Mouse (Mus musculus): ENCODE data around the gene Wwtr1. TPM values are rescaled to one million over a fixed set of nuclear protein-coding genes. Genes with fewer than 3 reads are reported as not detected.
A peak's percentile ranks its signal among the peaks of the same experiment; 100 is the strongest.

Wwtr1 gene
- polyA plus RNA-seq, 1 experiment from 2014 or later: 30.9 TPM

DNA sequence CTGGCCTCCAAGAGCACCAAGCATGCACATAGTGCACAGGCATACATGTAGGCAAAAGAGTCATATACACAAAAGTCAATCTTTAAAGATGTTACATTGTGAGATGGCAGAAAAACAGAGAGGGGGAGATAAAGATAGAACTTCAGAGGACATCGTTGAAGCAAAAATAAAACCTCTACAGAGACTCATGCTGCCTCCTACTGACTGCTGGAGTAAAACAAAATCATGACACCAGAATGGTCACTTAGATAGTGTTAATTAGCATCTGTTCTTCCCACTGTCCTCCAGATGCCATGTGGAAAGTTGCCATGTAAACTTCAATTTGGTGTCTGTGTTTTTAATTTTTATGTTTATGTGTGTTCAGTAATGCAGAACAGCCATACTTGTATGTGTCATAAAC, 127.8 kb downstream of the Wwtr1 start:
- H3K4me1 ChIP-seq (ENCODE audit: control insufficient read depth, insufficient read depth, low read length): peaks cover 12% of the 10 kb centered on the region
- no peak for DNase-seq (ENCODE audit: low spot score)
- no peak for ATAC-seq (ENCODE audit: low read depth)
- 32% methylated on average over 1 of the region's 1 CpGs for WGBS
- H3K9ac ChIP-seq (ENCODE audit: low read depth, low read length): no peak overlapping the region
- H3K36me3 ChIP-seq (ENCODE audit: control insufficient read depth, insufficient read depth, low read length): no peaks in the 10 kb centered on the region
- H3K4me3 ChIP-seq (ENCODE audit: low read depth, low read length): no peak overlapping the region
- H3K27me3 ChIP-seq (replicated peaks; ENCODE audit: control insufficient read depth, insufficient read depth, low read length): no peaks in the 10 kb centered on the region
- no peaks in the 10 kb centered on the region for H3K9me3 ChIP-seq (ENCODE audit: control insufficient read depth, low read length)
- H3K4me2 ChIP-seq (ENCODE audit: low read depth, low read length): no peak overlapping the region
- H3K27ac ChIP-seq (replicated peaks; ENCODE audit: low read depth, low read length): 0 out of 2 replicates have a peak overlapping the region, but pooled peaks have one; percentile 28

DNA sequence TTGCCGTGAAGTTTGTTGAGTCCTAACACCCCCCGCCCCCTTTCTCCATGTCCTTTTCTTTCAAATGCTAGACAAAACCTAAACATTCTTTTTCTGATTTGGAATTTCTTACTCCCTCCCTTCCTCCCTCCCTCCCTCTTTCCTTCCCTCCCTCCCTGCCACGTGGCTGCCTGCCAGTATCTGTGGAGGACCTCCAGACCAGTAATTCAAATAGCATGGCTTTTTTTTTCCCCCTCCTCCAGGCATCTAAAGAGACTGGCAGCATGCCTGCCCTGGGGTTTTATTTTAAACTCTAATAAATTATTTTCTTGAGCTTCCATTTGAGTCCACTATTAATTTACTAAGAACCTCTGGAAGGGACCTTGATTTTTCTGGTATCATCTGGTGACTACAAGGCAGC, 130.0 kb downstream of the Wwtr1 start:
- Histone ChIP-seq H3K27me3 (replicated peaks; ENCODE audit: control insufficient read depth, insufficient read depth, low read length) (no peaks in the 10 kb centered on the region), H3K36me3 (ENCODE audit: control insufficient read depth, insufficient read depth, low read length) (no peaks in the 10 kb centered on the region), H3K27ac (replicated peaks; ENCODE audit: low read depth, low read length) (no peak overlapping the region), H3K4me1 (ENCODE audit: control insufficient read depth, insufficient read depth, low read length) (peaks cover 12% of the 10 kb centered on the region), H3K9ac (ENCODE audit: low read depth, low read length) (no peak overlapping the region), H3K4me3 (ENCODE audit: low read depth, low read length) (no peak overlapping the region), H3K4me2 (ENCODE audit: low read depth, low read length) (no peak overlapping the region), H3K9me3 (ENCODE audit: control insufficient read depth, low read length) (no peaks in the 10 kb centered on the region)
- ATAC-seq (ENCODE audit: low read depth) (no peak), DNase-seq (ENCODE audit: low spot score) (peak; percentile 89)
- WGBS: 45% methylated on average over 3 of the region's 3 CpGs

DNA sequence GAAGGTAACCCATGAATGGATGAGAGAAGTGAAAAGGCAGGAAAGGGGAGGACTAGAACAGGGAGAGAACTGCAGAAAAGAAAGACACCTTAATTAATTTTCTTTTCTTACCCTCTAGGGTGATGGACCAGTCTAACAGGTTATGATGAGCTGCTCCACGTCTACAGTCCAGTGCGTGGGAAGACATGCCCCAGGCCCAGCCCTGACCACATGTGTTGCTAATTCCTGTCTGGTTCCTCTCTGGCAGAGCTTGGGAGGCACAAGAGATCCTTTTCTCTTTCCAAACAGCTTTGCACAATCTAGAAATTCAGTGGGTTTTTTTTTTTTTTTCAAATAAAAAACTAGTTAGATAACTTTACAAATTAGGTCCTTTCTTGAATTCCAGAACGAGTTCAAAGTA, 134.8 kb downstream of the Wwtr1 start:
- DNase-seq (ENCODE audit: low spot score) (peak; percentile 34), ATAC-seq (ENCODE audit: low read depth) (no peak)
- no peaks in the 10 kb centered on the region for H3K36me3 ChIP-seq (ENCODE audit: control insufficient read depth, insufficient read depth, low read length)
- H3K27ac ChIP-seq (replicated peaks; ENCODE audit: low read depth, low read length): no peak overlapping the region
- H3K27me3 ChIP-seq (replicated peaks; ENCODE audit: control insufficient read depth, insufficient read depth, low read length): no peaks in the 10 kb centered on the region
- no peaks in the 10 kb centered on the region for H3K9me3 ChIP-seq (ENCODE audit: control insufficient read depth, low read length)
- H3K9ac ChIP-seq (ENCODE audit: low read depth, low read length): no peak overlapping the region
- H3K4me2 ChIP-seq (ENCODE audit: low read depth, low read length): no peak overlapping the region
- peaks cover 6% of the 10 kb centered on the region for H3K4me1 ChIP-seq (ENCODE audit: control insufficient read depth, insufficient read depth, low read length)
- WGBS: 36% methylated on average over 3 of the region's 3 CpGs
- no peak overlapping the region for H3K4me3 ChIP-seq (ENCODE audit: low read depth, low read length)

DNA sequence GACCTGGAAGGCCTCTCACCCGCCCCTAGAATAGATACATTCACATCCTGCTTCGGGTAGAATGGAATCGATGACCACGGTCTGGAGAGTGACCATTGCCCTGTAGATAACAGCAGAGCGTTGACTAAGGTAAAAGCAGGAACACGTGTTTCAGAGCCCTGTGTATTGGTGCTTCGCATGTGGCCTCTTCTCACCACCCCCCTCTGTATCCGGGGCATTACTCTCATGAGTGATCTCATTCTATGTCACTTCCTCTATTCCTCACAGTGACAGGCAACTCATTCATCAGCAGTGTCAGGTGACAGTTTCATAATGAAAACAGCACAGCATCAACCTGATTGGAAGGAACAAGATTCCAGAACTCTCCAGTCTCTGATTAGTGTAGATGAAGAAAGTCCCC, 140.3 kb downstream of the Wwtr1 start:
- H3K9ac ChIP-seq (ENCODE audit: low read depth, low read length): no peak overlapping the region
- DNase-seq (ENCODE audit: low spot score): no peak
- H3K4me2 ChIP-seq (ENCODE audit: low read depth, low read length): no peak overlapping the region
- no peak for ATAC-seq (ENCODE audit: low read depth)
- no peaks in the 10 kb centered on the region for H3K36me3 ChIP-seq (ENCODE audit: control insufficient read depth, insufficient read depth, low read length)
- no peak overlapping the region for H3K4me3 ChIP-seq (ENCODE audit: low read depth, low read length)
- H3K4me1 ChIP-seq (ENCODE audit: control insufficient read depth, insufficient read depth, low read length): no peaks in the 10 kb centered on the region
- WGBS: 70% methylated on average over 8 of the region's 8 CpGs
- H3K27ac ChIP-seq (replicated peaks; ENCODE audit: low read depth, low read length): no peak overlapping the region
- no peaks in the 10 kb centered on the region for H3K9me3 ChIP-seq (ENCODE audit: control insufficient read depth, low read length)
- no peaks in the 10 kb centered on the region for H3K27me3 ChIP-seq (replicated peaks; ENCODE audit: control insufficient read depth, insufficient read depth, low read length)

DNA sequence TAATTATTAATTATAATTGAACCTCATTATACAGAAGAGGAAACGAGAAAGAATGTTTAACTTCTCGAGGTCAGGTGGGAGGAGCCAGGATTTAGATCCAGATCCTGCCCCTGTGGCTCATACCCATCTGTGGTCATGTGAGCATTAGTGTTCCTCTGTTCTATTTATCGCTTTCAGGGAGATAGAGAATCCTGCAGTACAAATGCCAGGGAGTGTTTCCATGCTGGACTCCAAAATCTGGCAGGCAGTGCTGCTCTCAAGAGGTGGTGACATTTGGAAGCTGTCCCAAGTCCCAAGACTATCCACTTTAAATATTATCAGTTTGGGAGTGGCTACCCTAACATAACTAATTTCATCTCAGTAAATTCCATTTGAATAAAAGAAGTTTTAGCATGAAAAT, 144.0 kb downstream of the Wwtr1 start:
- Histone ChIP-seq H3K27me3 (replicated peaks; ENCODE audit: control insufficient read depth, insufficient read depth, low read length) (no peaks in the 10 kb centered on the region), H3K4me3 (ENCODE audit: low read depth, low read length) (no peak overlapping the region), H3K36me3 (ENCODE audit: control insufficient read depth, insufficient read depth, low read length) (no peaks in the 10 kb centered on the region), H3K9me3 (ENCODE audit: control insufficient read depth, low read length) (no peaks in the 10 kb centered on the region), H3K4me2 (ENCODE audit: low read depth, low read length) (no peak overlapping the region), H3K27ac (replicated peaks; ENCODE audit: low read depth, low read length) (no peak overlapping the region), H3K4me1 (ENCODE audit: control insufficient read depth, insufficient read depth, low read length) (no peaks in the 10 kb centered on the region), H3K9ac (ENCODE audit: low read depth, low read length) (no peak overlapping the region)
- WGBS: 70% methylated on average over 3 of the region's 3 CpGs
- DNase-seq (ENCODE audit: low spot score) (no peak), ATAC-seq (ENCODE audit: low read depth) (no peak)

DNA sequence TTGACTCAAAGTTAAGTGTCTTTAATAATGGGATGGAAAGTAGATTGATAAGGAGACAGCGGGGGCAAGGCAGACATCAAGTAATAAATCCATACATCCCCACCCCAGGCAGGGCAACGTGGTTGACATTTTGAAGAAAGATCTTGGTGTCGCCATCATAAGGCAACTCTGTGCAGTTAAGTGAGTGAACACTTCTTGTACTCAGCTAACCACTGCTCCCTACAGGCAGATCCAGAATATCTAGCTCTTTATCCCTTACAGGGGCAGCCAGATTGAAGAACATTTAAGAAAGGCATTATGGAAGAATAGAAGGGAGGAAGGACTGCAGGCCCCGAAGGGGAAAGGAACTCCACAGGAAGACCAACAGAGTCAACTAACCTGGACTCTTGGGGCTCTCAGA, 146.2 kb downstream of the Wwtr1 start:
- Histone ChIP-seq H3K27me3 (replicated peaks; ENCODE audit: control insufficient read depth, insufficient read depth, low read length) (no peaks in the 10 kb centered on the region), H3K4me3 (ENCODE audit: low read depth, low read length) (no peak overlapping the region), H3K27ac (replicated peaks; ENCODE audit: low read depth, low read length) (no peak overlapping the region), H3K9me3 (ENCODE audit: control insufficient read depth, low read length) (no peaks in the 10 kb centered on the region), H3K9ac (ENCODE audit: low read depth, low read length) (no peak overlapping the region), H3K4me2 (ENCODE audit: low read depth, low read length) (no peak overlapping the region), H3K4me1 (ENCODE audit: control insufficient read depth, insufficient read depth, low read length) (no peaks in the 10 kb centered on the region), H3K36me3 (ENCODE audit: control insufficient read depth, insufficient read depth, low read length) (no peaks in the 10 kb centered on the region)
- DNase-seq (ENCODE audit: low spot score): no peak
- no peak for ATAC-seq (ENCODE audit: low read depth)
- 72% methylated on average over 4 of the region's 4 CpGs for WGBS

DNA sequence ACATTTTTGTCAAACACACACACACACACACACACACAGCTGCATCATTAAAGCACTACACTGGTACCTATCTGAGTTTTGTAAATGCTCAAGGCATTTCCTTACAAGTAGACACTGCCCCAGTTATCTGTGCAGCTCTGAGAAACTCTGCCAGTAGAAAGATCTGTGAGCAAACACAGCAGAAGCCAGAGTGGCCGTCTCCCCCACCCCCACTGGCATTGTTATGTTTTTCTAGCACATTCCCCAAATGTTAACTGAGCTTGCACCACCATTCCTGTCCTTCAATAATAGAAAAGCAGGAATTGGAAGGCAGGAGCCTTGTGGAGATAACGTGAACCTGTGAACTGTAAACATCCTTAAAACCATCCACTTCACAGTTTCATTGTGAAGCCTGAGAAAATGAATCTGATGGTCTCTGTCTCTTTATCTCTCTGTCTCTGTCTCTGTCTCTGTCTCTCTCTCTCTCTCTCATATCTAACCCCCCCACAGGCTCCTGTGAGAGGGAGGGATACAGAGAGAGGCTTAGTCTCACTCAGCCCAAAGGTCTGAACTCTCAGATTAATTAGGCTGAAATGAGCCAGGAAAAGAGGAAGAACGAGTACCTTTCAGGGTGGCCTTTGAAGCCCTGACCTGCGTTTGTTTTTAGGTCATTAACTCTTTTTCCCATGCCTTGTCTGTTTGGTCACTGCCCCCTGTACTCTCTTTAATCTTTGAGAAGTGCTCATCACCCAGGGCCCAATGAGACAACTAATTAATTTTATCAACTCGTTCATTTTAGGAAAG, 146.8 kb downstream of the Wwtr1 start:
- 38% methylated on average over 5 of the region's 5 CpGs for WGBS
- no peaks in the 10 kb centered on the region for H3K4me1 ChIP-seq (ENCODE audit: control insufficient read depth, insufficient read depth, low read length)

DNA sequence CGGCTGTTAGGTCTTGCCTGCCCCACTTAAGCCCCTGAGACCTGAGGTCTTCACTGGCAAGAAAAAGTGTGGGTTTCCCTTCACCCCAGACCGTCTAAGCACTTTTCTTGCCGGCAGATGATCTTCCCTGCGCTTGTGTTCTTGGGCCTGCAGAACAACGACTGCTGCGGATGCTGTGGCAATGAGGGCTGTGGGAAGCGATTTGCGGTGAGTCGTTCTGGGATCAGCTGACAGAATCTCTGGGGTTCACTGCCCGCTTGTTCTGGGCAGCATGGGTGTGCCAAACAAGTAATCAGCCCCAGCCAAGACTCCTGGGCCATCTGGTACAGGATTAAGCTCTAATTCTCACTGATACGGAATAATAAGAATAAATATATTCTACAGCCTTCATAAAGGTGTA, 149.4 kb downstream of the Wwtr1 start:
- DNase-seq (ENCODE audit: low spot score) (no peak), ATAC-seq (ENCODE audit: low read depth) (no peak)
- Histone ChIP-seq H3K9me3 (ENCODE audit: control insufficient read depth, low read length) (no peaks in the 10 kb centered on the region), H3K27me3 (replicated peaks; ENCODE audit: control insufficient read depth, insufficient read depth, low read length) (no peaks in the 10 kb centered on the region), H3K4me3 (ENCODE audit: low read depth, low read length) (no peak overlapping the region), H3K4me1 (ENCODE audit: control insufficient read depth, insufficient read depth, low read length) (no peaks in the 10 kb centered on the region), H3K4me2 (ENCODE audit: low read depth, low read length) (no peak overlapping the region), H3K36me3 (ENCODE audit: control insufficient read depth, insufficient read depth, low read length) (no peaks in the 10 kb centered on the region), H3K9ac (ENCODE audit: low read depth, low read length) (no peak overlapping the region), H3K27ac (replicated peaks; ENCODE audit: low read depth, low read length) (no peak overlapping the region)
- WGBS: 80% methylated on average over 11 of the region's 11 CpGs

More for the DNA sequence above, 146.8 kb downstream of the Wwtr1 start:
- no peaks in the 10 kb centered on the region for H3K27me3 ChIP-seq (replicated peaks; ENCODE audit: control insufficient read depth, insufficient read depth, low read length)
- H3K27ac ChIP-seq (replicated peaks; ENCODE audit: low read depth, low read length): no peak overlapping the region
- H3K9ac ChIP-seq (ENCODE audit: low read depth, low read length): no peak overlapping the region
- H3K4me2 ChIP-seq (ENCODE audit: low read depth, low read length): no peak overlapping the region
- H3K36me3 ChIP-seq (ENCODE audit: control insufficient read depth, insufficient read depth, low read length): no peaks in the 10 kb centered on the region
- no peaks in the 10 kb centered on the region for H3K9me3 ChIP-seq (ENCODE audit: control insufficient read depth, low read length)
- ATAC-seq (ENCODE audit: low read depth) (no peak), DNase-seq (ENCODE audit: low spot score) (peak; percentile 13)
- H3K4me3 ChIP-seq (ENCODE audit: low read depth, low read length): no peak overlapping the region

DNA sequence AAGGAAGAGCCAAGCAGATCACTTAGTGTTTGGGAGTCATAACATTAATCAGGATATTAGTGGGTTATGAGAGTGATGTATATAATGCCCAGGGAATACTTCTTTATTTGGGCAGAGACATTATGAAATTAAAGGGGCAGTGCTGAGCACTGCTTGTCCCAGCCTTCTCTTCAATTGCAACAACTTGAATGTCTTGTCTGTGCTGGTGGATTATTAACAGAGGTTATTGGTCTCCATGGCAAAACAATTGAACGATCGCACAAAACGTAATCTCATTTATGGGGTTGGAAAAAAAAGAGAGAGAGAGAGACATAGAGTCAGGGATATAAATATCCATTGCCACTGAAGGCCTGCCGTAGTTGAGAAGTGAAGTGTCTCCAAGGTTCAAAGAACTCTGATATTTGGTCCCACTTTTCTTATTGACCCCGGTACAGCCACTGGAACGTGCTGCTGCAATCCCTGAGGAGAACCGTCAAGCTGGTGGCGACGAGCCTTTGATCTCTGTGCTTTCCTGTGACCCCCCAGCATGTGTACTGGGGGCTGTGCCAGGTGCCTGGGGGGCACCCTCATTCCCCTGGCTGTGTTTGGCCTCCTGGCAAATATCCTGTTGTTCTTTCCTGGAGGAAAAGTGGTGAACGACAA, 150.5 kb downstream of the Wwtr1 start, which contains the start of gene Tm4sf4:
Gene Tm4sf4, plus strand, starts transcription at position 226 of the 642 bp plus-strand sequence.
- Histone ChIP-seq H3K36me3 (ENCODE audit: control insufficient read depth, insufficient read depth, low read length) (no peaks in the 10 kb centered on the region), H3K4me1 (ENCODE audit: control insufficient read depth, insufficient read depth, low read length) (no peaks in the 10 kb centered on the region), H3K9me3 (ENCODE audit: control insufficient read depth, low read length) (no peaks in the 10 kb centered on the region), H3K4me2 (ENCODE audit: low read depth, low read length) (no peak within 1 kb of the TSS), H3K27me3 (replicated peaks; ENCODE audit: control insufficient read depth, insufficient read depth, low read length) (no peaks in the 10 kb centered on the region), H3K27ac (replicated peaks; ENCODE audit: low read depth, low read length) (no peak within 1 kb of the TSS), H3K9ac (ENCODE audit: low read depth, low read length) (no peak within 1 kb of the TSS), H3K4me3 (ENCODE audit: low read depth, low read length) (no peak within 1 kb of the TSS)
- ATAC-seq (ENCODE audit: low read depth) (no peak), DNase-seq (ENCODE audit: low spot score) (no peak)
- 52% methylated on average over 10 of the region's 10 CpGs for whole genome bisulfite sequencing
